Mouse (Mus musculus) heart, embryonic 14.5 days (tissue): ENCODE data around the gene Pigx. TPM values are rescaled to one million over a fixed set of nuclear protein-coding genes. Genes with fewer than 3 reads are reported as not detected.
"Not testable (repeated sequence)": the region's sequence is repeated elsewhere in the genome, so short reads cannot be mapped to it uniquely, and the experiment has no call there.

ENCODE experiments used
- ATAC-seq: fragments of 200-750 bp; cut with Nextera tagmentation; 2 replicates; pipeline ENCODE4 v1.8.0; 2017; ENCODE audit warnings: low read depth, moderate TSS enrichment; ENCODE audit not compliant: insufficient number of reproducible peaks, insufficient read depth, low FRiP score
- H3K27ac ChIP-seq, 2 experiments: fragments of 200-500 bp in 1 of 2; fragments of 300-500 bp in 1 of 2; sonication (generic) in 1 of 2; replicated peaks in 1 of 2; 2 replicates each; pipeline ENCODE4 v1.5.1; 2012 to 2014; ENCODE audit warnings: low read depth in 2 of 2, low read length in 2 of 2, control low read depth in 1 of 2, mild to moderate bottlenecking in 1 of 2, mixed read lengths in 1 of 2; ENCODE audit not compliant: control insufficient read depth in 1 of 2, insufficient read depth in 1 of 2
- H3K27me3 ChIP-seq: fragments of 300-500 bp; sonication (generic); 2 replicates; pipeline ENCODE4 v1.6.1; 2014; ENCODE audit warnings: mild to moderate bottlenecking, low read length, control low read depth; ENCODE audit not compliant: control insufficient read depth, insufficient read depth
- H3K36me3 ChIP-seq: fragments of 300-500 bp; sonication (generic); 2 replicates; pipeline ENCODE4 v1.6.1; 2014; ENCODE audit warnings: mild to moderate bottlenecking, control low read depth, low read length, mixed read lengths; ENCODE audit not compliant: control insufficient read depth, insufficient read depth
- H3K4me1 ChIP-seq, 2 experiments: fragments of 200-500 bp in 1 of 2; fragments of 300-500 bp in 1 of 2; sonication (generic) in 1 of 2; 2 replicates each; pipeline ENCODE4 v1.6.1; 2012 to 2014; ENCODE audit warnings: low read length in 2 of 2, control low read depth in 1 of 2, mixed read lengths in 1 of 2; ENCODE audit not compliant: control insufficient read depth in 2 of 2, insufficient read depth in 2 of 2
- H3K4me2 ChIP-seq: fragments of 300-500 bp; sonication (generic); 2 replicates; pipeline ENCODE4 v1.6.1; 2014; ENCODE audit warnings: mild to moderate bottlenecking, low read length
- H3K4me3 ChIP-seq, 2 experiments: fragments of 200-500 bp in 1 of 2; fragments of 300-500 bp in 1 of 2; sonication (generic) in 1 of 2; 2 replicates each; pipeline ENCODE4 v1.5.1; 2012 to 2014; ENCODE audit warnings: low read length in 2 of 2, mild to moderate bottlenecking in 2 of 2, control low read depth in 1 of 2, low read depth in 1 of 2, moderate library complexity in 1 of 2; ENCODE audit not compliant: control insufficient read depth in 1 of 2, insufficient read depth in 1 of 2
- H3K9ac ChIP-seq: fragments of 300-500 bp; sonication (generic); 2 replicates; pipeline ENCODE4 v1.6.1; 2014; ENCODE audit warnings: mild to moderate bottlenecking, low read length
- H3K9me3 ChIP-seq: fragments of 300-500 bp; sonication (generic); 2 replicates; pipeline ENCODE4 v1.6.1; 2016; ENCODE audit warnings: low read length, control low read depth; ENCODE audit not compliant: control insufficient read depth
- WGBS: fragments of 180-500 bp; shearing (Covaris S2); extraction: QIAGEN DNeasy Blood & Tissue Kit; methylation state at CpG from one replicate; pipeline ENCODE4 v1.1.7; 2014; 5-methylcytosine and 5-hydroxymethylcytosine counted together
- polyA plus RNA-seq: library from polyadenylated mRNA; unstranded; fragments of >200 nt; fragmentation: Nextera tagmentation; extraction: Ambion mirVana; gene quantifications from 2 replicates; pipeline ENCODE4 v1.2.1, GENCODE M21; 2014

Gene Pigx
- polyA plus RNA-seq, 1 experiment from 2014 or later = 91.6 TPM

DNA sequence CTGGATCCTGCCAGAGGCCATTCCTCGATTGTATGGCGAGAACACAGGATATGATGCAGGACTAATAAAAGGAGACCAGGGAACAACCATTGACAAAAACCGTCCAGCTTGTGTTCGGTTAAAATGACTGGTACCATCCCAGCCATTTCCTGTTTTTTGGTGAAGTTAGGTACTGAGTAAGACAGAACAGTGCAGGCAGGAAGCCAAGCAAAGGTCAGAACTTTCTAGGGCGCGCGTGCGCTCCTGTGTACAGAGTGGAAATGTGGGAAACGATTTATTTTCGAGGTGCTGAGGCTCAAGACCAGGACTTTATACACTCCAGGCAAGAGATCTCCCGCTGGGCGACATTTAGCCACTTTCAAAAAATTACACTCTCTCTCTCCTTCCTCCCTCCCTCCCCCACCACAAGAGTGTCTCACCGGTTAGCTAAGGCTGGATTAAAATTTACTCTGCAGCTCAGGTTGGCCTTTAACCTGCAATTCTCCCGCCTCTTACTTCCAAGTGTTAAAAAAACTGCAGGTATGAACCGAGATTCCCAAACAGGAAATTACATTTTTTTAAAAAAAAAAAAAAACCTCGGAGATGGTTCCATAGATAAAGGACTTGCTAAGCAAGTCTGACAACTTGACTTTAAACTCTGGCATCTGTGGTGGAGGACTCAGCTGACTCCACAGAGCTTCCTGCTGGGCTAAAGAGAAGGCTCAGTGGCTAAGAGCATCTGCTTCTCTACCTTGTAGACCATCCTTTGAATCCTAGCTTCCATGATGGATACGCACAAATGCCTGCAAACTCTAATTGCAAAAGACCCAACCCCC, 11.7 kb downstream of the Pigx start:
- no peaks in the 10 kb centered on the region for H3K27me3 ChIP-seq
- H3K4me1 ChIP-seq = no peaks in the 10 kb centered on the region
- no peak overlapping the region for H3K27ac ChIP-seq
- no peak overlapping the region for H3K4me3 ChIP-seq
- H3K9ac ChIP-seq = no peak overlapping the region
- 77% methylated on average over 17 of the region's 17 CpGs for WGBS
- ATAC-seq = no peak
- H3K36me3 ChIP-seq = peaks cover 89% of the 10 kb centered on the region
- no peak overlapping the region for H3K4me2 ChIP-seq
- H3K9me3 ChIP-seq = no peaks in the 10 kb centered on the region

DNA sequence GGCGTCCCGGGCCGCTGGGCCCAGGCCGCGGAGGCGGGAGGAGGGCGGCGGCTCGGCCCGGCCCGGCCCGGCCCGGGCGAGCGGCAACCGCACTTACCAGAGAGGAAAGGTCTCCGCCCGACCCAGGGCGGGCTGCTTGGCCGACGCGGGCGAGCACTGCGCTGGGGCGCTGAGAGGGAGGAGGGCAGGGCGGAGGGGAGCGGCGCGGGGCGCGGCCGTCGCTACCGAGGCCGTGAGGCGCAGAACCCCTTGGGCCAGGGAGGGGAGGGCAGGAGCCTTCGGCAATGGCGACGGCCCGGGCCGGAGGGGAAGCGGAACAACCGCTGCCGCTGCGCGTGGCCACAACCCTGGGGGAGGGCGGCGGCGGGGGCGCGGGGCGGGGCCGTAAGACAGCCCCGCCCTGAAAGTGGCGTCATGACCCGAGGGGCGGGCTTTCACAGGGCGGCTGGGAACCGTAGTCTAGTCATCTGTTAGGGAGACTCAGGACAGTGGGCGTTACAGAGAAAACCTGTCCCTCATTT, 20.5 kb downstream of the Pigx start, which contains the start of gene Pak2:
TSS of gene Pak2 (minus strand) at position 352 of the 521 bp plus-strand sequence.
- ATAC-seq = peak; percentile 94
- peak within 1 kb of the TSS; percentile 97 to 98 for H3K4me3 ChIP-seq
- peaks cover 14% of the 10 kb centered on the region for H3K36me3 ChIP-seq
- no peaks in the 10 kb centered on the region for H3K27me3 ChIP-seq
- under 1% methylated on average over 56 of the region's 60 CpGs for WGBS
- peak within 1 kb of the TSS; percentile 99 for H3K9ac ChIP-seq
- H3K4me1 ChIP-seq = peaks cover 0 to 19% of the 10 kb centered on the region in 2 experiments; a peak in 3 of 4 replicates
- no peaks in the 10 kb centered on the region for H3K9me3 ChIP-seq
- peak within 1 kb of the TSS; percentile 95 to 98 for H3K27ac ChIP-seq
- H3K4me2 ChIP-seq = peak within 1 kb of the TSS; percentile 60

DNA sequence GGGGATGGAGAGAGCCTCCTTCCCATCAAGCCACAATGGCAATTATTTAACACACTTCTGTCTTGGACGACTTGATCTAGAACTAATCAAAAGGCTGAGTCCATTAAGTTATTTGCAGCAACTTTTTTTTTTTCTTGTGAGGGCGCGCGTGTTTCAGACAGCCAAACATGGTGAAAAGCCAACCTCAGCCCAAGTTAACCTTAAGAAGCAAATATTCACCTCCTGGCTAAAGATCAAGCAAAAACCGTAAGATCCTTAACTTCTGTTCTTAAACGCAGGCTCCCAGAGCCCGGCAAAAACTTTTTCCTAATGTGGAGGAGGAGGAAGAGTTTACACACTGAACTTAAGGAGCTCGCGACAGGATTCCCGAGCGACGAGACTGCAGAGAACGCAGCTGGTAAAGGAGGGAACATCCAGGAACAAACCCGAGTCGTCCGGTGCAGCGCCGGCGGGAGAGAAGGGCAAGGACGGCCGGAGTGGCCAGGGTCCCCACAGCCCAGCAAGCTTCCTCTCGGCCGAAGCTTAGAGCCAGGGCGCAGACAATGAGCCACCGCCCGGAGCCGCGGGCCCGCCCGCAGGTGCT, 21.0 kb downstream of the Pigx start:
- H3K4me1 ChIP-seq = peaks cover 0 to 19% of the 10 kb centered on the region in 2 experiments; a peak in 3 of 4 replicates
- peak overlapping the region; percentile 95 to 98 for H3K27ac ChIP-seq
- H3K4me2 ChIP-seq = peak overlapping the region; percentile 60
- peak overlapping the region; percentile 99 for H3K9ac ChIP-seq
- no peaks in the 10 kb centered on the region for H3K9me3 ChIP-seq
- peak overlapping the region; percentile 97 to 98 for H3K4me3 ChIP-seq
- WGBS = under 1% methylated on average over 30 of the region's 30 CpGs
- ATAC-seq = no peak
- H3K36me3 ChIP-seq = peaks cover 11% of the 10 kb centered on the region; the same call in 1 of the 2 replicates
- no peaks in the 10 kb centered on the region for H3K27me3 ChIP-seq

DNA sequence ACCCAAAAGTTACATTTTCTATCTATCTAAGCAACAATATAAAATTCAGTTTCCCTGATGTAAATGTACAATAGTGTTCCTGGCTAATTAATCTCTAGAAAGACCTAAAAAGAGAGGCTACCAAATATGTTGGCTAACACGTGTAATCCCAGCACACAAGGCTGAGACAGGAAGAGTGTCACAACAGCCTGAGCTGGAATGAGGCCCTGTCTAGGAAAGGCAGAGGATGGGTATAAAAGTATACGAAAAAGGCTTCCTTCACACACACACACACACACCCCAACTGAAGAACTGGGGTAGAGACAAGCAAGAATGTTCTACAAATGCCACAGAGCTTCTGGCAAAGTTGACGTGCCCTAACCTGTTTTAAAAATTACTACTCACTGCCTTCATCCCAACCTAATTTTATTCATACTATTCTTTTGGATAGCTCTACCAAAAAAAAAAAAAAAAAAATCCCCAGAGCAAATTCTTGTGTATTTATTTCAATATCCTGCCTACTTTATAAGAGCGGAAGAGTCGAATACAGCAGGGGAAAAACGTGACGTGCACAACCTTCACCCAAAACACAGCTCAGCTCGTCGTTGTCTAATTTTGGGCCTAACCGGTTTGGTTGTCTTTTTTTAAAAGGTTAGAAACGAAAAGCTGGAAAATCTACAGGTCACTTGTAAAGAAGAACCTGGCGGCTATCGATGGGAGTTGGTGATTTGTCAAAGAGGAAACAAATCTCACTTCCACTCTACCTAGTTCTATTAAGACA, 21.7 kb downstream of the Pigx start:
- 5% methylated on average over 13 of the region's 13 CpGs for WGBS

DNA sequence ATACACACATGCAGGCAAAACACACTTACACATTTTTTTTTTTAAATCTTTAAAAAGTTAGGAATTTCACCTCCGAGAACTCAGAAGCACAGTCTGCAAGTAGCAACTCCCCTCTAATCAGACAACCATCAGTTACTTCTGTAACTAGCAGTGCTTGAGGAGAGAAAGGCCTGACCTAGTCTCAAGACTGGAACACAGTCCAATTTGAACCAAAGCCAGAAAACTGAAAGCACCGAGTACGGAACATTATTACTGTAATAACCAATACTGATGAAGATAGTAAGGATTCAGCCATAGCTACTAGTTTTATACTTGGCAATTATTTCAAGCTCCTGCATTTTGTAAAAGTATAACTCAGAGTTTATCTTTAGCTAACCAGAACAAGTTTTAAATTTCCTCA, 23.1 kb downstream of the Pigx start:
- peaks cover 0 to 25% of the 10 kb centered on the region in 2 experiments; a peak in 3 of 4 replicates for H3K4me1 ChIP-seq
- no peaks in the 10 kb centered on the region for H3K27me3 ChIP-seq
- no peaks in the 10 kb centered on the region for H3K9me3 ChIP-seq
- no peaks in the 10 kb centered on the region for H3K36me3 ChIP-seq
- H3K4me3 ChIP-seq = no peak overlapping the region
- H3K27ac ChIP-seq = no peak overlapping the region
- H3K9ac ChIP-seq = peak overlapping the region; percentile 25; the same call in 1 of the 2 replicates
- peak overlapping the region; percentile 39 for H3K4me2 ChIP-seq
- ATAC-seq = no peak
- WGBS = 48% methylated on average over 3 of the region's 3 CpGs

More for the DNA sequence above, 21.7 kb downstream of the Pigx start:
- no peaks in the 10 kb centered on the region for H3K27me3 ChIP-seq
- H3K4me1 ChIP-seq = peaks cover 0 to 19% of the 10 kb centered on the region in 2 experiments; a peak in 3 of 4 replicates
- H3K36me3 ChIP-seq = 0 out of 2 replicates have a peak, but pooled peaks cover 8% of the 10 kb centered on the region
- peak overlapping the region; percentile 97 to 98 for H3K4me3 ChIP-seq
- no peak for ATAC-seq
- H3K4me2 ChIP-seq = peak overlapping the region; percentile 60
- no peaks in the 10 kb centered on the region for H3K9me3 ChIP-seq
- H3K9ac ChIP-seq = peak overlapping the region; percentile 99
- H3K27ac ChIP-seq = peak overlapping the region; percentile 95 to 98

DNA sequence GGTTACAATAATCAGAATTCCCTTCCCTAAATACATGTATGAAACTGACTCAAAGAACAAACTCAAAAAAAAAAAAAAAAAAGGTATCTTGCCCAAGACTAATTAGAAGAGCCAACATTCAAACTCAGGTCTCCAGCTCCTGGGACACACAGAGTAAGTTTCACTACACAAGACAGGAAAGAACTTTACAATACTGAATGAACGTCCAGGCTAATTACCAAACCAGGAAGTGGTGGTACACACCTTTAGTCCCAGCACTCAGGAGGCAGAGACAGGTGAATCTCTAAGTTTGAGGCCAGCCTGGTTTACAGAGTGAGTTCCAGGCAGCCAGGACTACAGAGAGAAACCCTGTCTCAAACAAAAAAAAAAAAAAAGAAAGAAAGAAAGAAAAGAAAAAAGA, 23.8 kb downstream of the Pigx start:
- Histone ChIP-seq H3K4me1 (peaks cover 0 to 25% of the 10 kb centered on the region in 2 experiments; a peak in 3 of 4 replicates), H3K27ac (no peak overlapping the region), H3K36me3 (no peaks in the 10 kb centered on the region), H3K9ac (no peak overlapping the region), H3K4me2 (no peak overlapping the region), H3K9me3 (no peaks in the 10 kb centered on the region), H3K27me3 (no peaks in the 10 kb centered on the region), H3K4me3 (no peak overlapping the region)
- 41% methylated on average over 1 of the region's 1 CpGs for WGBS
- ATAC-seq = no peak

DNA sequence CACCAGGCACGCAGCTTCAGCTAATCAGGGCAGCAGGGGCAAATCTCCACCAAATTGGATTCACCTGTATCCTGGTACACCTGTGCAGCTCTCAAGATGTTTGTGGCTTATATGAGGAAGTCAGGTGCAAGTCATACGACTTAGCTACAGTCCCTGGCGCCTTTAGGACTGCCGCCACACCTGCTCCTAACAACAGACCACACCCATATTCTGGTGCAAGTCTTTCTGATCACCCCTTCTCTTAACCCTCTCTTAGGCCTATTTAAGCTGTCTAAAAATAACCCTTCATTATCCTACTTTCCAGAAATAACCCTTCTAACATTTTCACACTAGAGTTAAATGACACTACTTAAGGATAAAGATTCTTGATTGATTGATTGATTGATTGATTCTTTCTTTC, 29.5 kb downstream of the Pigx start:
- not testable (repeated sequence) for ATAC-seq, H3K9ac ChIP-seq, H3K9me3 ChIP-seq, H3K4me2 ChIP-seq, H3K4me3 ChIP-seq, H3K27me3 ChIP-seq, H3K36me3 ChIP-seq, H3K27ac ChIP-seq
- H3K4me1 ChIP-seq = peaks cover 9 to 24% of the 10 kb centered on the region in 2 experiments
- WGBS = 54% methylated on average over 4 of the region's 4 CpGs
